Mouse (Mus musculus) heart, postnatal 10 days (tissue): Measurements from ENCODE around the gene Sept11. TPM values are rescaled to one million over a fixed set of nuclear protein-coding genes. Genes with fewer than 3 reads are reported as not detected.

Experiments used
- total RNA-seq, 2 experiments: library from RNA; stranded (reverse); gene quantifications; 2 replicates each; pipeline ENCODE4 v1.2.3; 2021

The Sept11 gene
- total RNA-seq, 2 experiments from 2014 or later: 82.1 to 91.4 TPM

Other genes starting within 250 kb of the Sept11 start
- gene Sowahb, start 48.4 kb upstream of the Sept11 start, total RNA-seq: under 1 TPM in 1 of 2 experiments, not detected in 1; 0.07 TPM
- 100 to 1,000 TPM; 252 to 270 TPM for gene Ccni, start 113.1 kb downstream of the Sept11 start, total RNA-seq
- under 1 TPM in 1 of 2 experiments, not detected in 1; 0.57 TPM for gene 2010109A12Rik, start 113.1 kb downstream of the Sept11 start, total RNA-seq
- 10 to 100 TPM; 19.7 to 21.2 TPM for gene Ccng2, start 173.8 kb downstream of the Sept11 start, total RNA-seq